Mouse (Mus musculus) cerebellum, postnatal 25 days (tissue): ENCODE results near the gene Scarf1.
A peak's percentile ranks its signal among the peaks of the same experiment; 100 is the strongest.

ENCODE experiments used
- DNase-seq, 2 experiments: peaks; one replicate each; pipeline ENCODE4 v3.0.0; 2021; ENCODE audit warnings: mixed read lengths in 2 of 2

Gene Scarf1

DNA sequence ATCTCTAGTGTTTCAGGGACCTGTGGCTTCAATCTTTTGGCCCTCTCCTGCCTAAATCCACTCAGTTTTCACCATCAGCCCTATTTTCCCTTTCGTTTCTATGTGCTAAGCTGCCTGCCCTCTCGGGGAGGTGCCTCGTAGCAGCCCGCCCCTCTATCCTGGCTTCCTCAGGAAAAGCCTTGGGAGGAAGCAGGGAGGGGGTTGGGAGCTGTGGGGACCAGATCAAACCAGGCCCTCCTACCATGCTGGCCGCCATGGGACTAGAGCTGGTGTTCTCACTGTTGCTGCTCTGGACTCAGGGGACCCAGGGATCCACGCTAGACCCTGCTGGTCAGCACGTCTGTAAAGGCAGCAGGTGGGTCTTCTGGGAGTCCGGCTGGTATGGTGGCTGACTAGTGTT lies at the start of gene Scarf1:
TSS of gene Scarf1 (plus strand) at position 205 of the 400 bp plus-strand sequence.
- no peak for DNase-seq

- DNase-seq: no peak
Observed at GRCm38 (mm10) chr11:75463624-75464023, 49.7 kb upstream of the Scarf1 start.

DNA sequence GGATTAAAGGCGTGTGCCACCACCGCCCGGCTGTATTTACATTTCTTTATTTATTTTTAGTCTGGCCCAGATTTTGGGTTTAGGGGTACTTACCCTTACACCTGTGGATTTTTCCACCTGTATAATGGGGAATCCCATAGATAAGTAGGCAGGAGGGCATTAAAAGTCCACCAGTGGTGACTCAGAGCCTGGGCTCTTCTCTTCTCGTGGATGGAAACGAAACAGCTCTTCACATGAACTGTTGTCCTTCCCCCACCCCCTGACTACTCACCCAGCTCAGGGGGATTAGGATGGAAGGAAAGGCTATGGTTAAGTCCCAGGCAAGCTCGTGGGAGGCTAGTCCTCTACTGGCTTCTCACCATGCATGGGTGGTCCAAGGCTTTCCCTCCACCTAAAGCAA lies 48.9 kb upstream of the Scarf1 start:
- no peak for DNase-seq

DNA sequence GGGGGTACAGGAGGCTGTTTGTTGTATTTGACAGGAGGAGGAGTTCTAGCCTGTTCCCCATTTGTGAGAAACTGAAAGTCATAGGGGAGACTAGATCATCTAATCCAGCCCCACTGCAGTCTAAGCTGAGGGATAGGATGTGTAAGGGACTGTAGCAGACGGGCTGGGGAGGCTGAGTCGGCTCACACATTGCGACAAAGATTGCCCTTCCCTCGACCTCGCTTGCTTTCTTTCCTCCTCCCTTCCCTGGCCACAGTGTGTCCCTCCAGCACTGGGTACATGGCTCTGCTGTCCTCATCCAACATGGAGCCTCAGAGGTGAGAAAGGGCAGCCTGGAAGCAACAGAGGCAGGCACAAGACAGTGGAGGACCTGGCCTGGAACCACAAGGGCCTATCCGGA lies 48.3 kb upstream of the Scarf1 start:
- DNase-seq: no peak

DNA sequence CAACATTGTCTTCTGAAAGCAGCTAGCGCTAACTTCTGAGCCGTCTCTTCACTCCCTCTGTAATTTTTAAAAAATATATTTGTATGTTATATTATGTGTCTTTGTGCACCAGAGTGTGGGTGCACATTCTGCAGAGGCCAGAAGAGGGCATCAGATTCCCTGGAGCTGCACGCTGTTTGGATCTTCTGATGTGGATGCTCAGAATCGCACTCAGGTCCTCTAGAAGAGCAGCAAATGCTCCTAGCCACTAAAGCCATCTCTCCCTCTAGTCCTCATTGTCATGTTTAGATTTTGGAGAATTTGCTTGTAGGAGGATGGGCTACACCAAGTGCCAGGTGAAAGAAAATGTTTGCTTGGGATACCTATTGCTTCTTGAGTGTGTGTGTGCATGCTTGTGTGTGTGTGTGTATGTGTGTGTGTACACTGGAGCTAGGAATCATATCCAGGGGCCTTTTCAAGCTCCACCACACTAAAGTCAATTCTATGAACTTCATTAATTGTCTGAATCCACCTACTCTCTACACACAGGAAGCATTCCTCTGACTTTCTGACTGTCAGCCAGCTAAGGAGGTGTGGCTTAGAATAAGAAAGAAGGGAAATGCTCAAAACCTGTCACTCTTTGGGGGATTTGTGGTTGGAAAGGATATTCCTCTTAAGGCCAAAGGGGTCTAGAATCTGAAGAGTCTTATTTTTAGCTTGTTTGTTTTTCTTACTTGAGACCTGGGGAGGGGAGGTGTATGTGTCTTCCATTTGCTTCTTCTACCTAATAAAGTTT lies 46.4 kb upstream of the Scarf1 start:
- no peak for DNase-seq

GRCm38 (mm10) chr11:75467512-75468215 lies 45.7 kb upstream of the Scarf1 start:
- DNase-seq: peak in 1 of 2 experiments; percentile 21

DNA sequence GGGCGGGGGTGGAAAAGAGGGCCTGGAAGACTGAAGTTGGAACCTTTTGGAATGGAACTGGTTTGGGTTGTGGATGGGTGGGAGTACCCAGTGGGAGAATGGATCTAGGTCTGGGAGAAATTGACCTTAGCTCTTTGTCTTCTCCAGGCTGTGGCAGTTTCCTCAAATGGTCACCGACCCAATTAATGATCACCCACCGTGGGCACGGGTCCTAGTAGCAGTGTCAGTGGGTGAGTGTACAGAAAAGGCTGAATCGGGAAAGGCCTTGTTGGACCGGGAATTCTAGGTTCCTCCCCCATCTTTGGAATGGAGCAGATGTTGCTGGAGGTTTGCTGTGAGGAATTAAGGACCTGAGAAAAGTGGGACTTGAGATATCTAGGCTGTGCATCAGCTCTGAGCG lies 44.9 kb upstream of the Scarf1 start:
- DNase-seq: no peak

DNA sequence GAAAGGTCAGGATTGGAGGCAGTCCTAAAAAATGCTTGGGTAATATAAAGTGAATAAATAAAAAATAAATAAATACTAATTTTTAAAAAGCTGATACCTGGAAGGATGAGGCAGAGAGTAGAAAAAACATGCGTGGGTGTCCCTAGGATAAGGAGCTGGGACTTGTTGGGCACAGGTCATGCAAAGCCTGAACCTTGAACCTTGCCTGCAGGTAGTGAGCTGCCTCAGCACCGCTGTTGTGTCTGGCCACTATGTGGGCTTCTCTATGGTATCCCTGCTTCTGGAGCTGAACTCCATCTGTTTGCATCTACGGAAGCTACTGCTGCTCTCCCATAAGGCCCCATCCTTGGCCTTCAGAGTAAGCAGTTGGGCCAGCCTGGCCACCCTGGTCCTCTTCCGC lies 44.1 kb upstream of the Scarf1 start:
- DNase-seq: no peak

- DNase-seq: no peak
Observed at GRCm38 (mm10) chr11:75470675-75471074, 42.7 kb upstream of the Scarf1 start.

DNA sequence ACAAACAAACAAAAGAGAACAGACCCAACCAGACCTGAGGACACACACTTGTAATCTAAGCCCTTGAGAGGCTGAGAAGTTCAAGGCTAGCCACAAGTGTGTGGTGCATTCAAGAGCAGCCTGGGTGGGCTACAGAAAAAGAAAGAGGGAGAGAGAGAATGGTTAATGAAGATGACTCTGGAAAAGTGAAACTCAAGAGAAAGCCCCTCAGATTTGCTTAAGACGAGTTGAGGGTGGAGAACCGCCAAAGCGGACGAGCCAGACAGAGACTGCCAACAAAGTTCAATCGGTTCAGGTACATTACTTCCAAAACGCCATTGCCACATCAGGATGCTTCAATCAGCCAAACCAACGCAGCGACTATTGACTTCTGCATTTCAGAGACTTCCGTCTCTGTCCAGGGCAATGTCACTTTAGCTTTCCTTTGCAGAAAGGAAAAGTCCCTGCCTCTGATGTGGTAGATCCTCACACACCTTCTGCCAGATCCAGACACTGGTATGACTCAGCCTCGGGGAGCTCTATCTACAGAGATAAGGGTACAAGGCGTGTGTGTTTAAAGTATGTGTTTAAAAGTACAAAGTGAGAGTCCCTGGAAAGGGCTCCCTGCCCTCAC lies 40.8 kb upstream of the Scarf1 start:
- no peak for DNase-seq

- no peak for DNase-seq
Observed at GRCm38 (mm10) chr11:75473376-75473775, 40.0 kb upstream of the Scarf1 start.

GRCm38 (mm10) chr11:75486192-75486591 lies 27.1 kb upstream of the Scarf1 start:
- no peak for DNase-seq

DNA sequence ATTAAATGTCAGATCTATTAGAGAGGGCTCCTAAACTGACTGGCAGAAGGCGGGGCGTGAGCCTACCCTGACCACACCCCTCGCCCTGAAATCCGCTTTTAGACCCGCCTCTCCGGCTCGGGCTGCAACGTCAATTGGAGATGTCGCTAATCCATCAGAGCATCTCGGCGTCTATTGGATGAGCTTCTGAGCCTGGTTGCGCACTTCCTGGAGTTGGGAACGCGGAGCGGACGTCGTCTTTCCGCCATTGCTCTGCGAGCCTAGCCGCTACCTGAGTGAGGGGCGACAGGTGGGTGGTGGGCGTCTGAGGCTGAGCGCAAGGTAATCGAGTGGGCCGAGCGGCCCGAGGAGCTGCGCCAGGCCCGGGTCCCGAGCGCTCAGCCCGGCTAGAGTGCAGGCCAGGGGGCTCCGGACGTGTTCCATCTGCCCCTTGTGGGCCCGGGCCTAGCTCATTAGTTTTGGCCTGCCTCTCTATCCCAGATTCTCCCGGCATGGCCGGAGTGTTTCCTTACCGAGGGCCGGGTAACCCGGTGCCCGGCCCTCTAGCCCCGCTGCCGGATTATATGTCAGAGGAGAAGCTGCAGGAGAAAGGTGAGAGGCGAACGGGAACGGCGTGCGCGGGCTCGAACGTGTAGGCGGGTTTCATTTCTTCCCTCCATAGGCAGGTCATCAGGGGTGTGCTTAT lies 26.6 kb upstream of the Scarf1 start, which contains the start of gene Prpf8:
TSS of gene Prpf8 (plus strand) at position 216 of the 685 bp plus-strand sequence.
- DNase-seq: peak; percentile 97 to 99

GRCm38 (mm10) chr11:75487496-75487895 lies 25.8 kb upstream of the Scarf1 start:
- no peak for DNase-seq

GRCm38 (mm10) chr11:75494296-75495049 lies 18.9 kb upstream of the Scarf1 start:
- no peak for DNase-seq

- DNase-seq: no peak
Observed at GRCm38 (mm10) chr11:75498126-75498525, 15.2 kb upstream of the Scarf1 start.

DNA sequence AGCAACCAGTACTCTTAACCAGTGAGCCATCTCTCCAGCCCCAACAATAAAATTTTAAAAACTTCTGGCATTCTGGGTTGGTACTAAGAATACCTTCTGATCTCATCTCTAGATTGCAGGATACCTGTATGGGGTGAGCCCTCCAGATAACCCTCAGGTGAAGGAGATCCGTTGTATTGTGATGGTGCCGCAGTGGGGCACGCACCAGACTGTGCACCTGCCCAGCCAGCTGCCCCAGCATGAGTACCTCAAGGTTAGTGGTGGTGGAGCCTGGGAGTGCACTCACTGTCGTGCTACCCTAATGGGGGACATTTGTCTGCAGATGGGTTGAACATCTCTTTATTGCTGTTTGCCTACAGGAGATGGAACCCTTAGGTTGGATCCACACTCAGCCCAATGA lies 5.2 kb upstream of the Scarf1 start:
- DNase-seq: no peak

DNA sequence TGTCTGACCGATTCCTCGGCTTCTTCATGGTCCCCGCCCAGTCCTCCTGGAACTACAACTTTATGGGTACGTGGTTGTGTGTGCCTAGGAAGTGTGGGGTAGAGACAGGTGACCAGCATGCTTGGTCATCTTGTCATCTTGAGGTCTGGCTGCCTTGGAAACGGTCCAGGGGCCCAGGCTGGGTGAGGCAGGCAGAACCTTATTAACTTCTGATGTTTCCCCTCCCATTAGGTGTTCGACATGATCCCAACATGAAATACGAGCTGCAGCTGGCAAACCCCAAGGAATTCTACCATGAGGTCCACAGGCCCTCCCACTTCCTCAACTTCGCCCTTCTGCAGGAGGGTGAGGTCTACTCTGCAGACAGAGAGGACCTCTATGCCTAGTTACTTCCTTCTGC lies 4.4 kb upstream of the Scarf1 start:
- DNase-seq: peak in 1 of 2 experiments; percentile 40

DNA sequence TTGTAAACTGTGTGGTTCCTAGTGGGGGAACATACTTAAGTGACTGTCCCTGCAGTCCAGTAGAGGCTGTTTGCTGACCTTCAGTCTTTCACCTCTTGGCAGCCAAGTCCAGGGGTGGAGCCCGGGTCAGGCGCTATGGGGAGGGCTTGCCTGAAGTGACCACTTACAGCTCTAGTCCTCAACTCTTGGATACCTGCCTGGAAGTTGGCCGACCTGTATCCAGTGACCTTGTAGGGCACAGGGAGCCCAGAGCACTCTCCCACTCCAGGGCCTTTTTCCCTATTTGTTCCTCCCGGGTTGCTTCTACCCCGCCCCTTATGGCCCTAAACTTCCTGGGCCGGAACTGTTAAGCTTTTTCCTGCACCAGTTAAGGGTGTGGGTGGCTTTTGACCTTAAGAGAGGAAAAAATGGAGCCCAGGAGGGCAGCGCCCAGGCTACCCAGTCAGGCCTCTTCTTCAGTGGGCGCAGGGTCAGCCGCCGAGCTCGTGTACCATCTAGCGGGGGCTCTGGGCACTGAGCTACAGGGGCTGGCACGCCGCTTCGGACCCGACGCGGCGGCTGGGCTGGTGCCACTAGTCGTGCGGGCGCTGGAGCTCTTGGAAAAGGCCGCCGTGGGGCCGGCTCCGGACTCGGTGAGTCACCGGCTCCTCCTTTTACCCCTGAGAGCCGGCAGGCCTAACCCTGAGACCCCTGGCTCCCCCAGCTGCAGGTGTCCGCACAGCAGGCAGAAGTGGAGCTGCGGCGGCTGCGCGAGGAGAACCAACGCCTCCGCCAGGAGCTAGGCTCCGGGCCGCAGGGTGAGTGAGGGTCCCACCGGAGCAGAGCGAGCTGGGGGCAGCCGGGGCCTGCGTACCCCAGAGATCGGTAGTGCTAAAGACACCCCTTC lies 3.4 kb upstream of the Scarf1 start, which contains the start of gene Rilp:
TSS of gene Rilp (plus strand) at position 354 of the 886 bp plus-strand sequence.
- DNase-seq: peak; percentile 72 to 79

GRCm38 (mm10) chr11:75510627-75510993 lies 2.7 kb upstream of the Scarf1 start:
- DNase-seq: peak; percentile 94 to 97

GRCm38 (mm10) chr11:75511213-75511612 lies 2.1 kb upstream of the Scarf1 start:
- peak; percentile 45 to 68 for DNase-seq
